Mouse (Mus musculus) stomach, embryonic 14.5 days (tissue): Measurements from ENCODE around the gene Psmd11. TPM values are rescaled to one million over a fixed set of nuclear protein-coding genes. Genes with fewer than 3 reads are reported as not detected.

Source experiments
- ATAC-seq: fragments of 200-750 bp; cut with Nextera tagmentation; 2 replicates; pipeline ENCODE4 v1.8.0; 2017; ENCODE audit warnings: low read depth, moderate TSS enrichment; ENCODE audit not compliant: insufficient number of reproducible peaks, insufficient read depth, low FRiP score
- H3K27ac ChIP-seq: fragments of 300-500 bp; sonication (generic); 2 replicates; pipeline ENCODE4 v1.5.1; 2014; ENCODE audit warnings: mild to moderate bottlenecking, low read length, moderate library complexity, mixed read lengths
- H3K27me3 ChIP-seq: fragments of 300-500 bp; sonication (generic); 2 replicates; pipeline ENCODE4 v1.6.1; 2014; ENCODE audit warnings: low read length, control low read depth, mixed read lengths; ENCODE audit not compliant: control insufficient read depth, insufficient read depth
- H3K36me3 ChIP-seq: fragments of 300-500 bp; sonication (generic); 2 replicates; pipeline ENCODE4 v1.6.1; 2014; ENCODE audit warnings: mild to moderate bottlenecking, control low read depth, low read length, moderate library complexity, mixed read lengths; ENCODE audit not compliant: control insufficient read depth, insufficient read depth
- H3K4me1 ChIP-seq: fragments of 300-500 bp; sonication (generic); 2 replicates; pipeline ENCODE4 v1.6.1; 2014; ENCODE audit warnings: low read length, control low read depth, mixed read lengths; ENCODE audit not compliant: control insufficient read depth, insufficient read depth
- H3K4me2 ChIP-seq: fragments of 300-500 bp; sonication (generic); replicated peaks from 2 replicates; pipeline ENCODE4 v1.6.1; 2014; ENCODE audit warnings: low read depth, low read length, control low read depth
- H3K4me3 ChIP-seq: fragments of 300-500 bp; sonication (generic); 2 replicates; pipeline ENCODE4 v1.5.1; 2014; ENCODE audit warnings: low read depth, low read length, control low read depth
- H3K9ac ChIP-seq: fragments of 300-500 bp; sonication (generic); replicated peaks from 2 replicates; pipeline ENCODE4 v1.6.1; 2014; ENCODE audit warnings: low read depth, mild to moderate bottlenecking, control low read depth, low read length, moderate library complexity, mixed read lengths
- H3K9me3 ChIP-seq: fragments of 300-500 bp; sonication (generic); 2 replicates; pipeline ENCODE4 v1.6.1; 2016; ENCODE audit warnings: low read depth, low read length, control low read depth; ENCODE audit not compliant: control insufficient read depth
- WGBS: fragments of 180-500 bp; shearing (Covaris S2); extraction: QIAGEN DNeasy Blood & Tissue Kit; methylation state at CpG from one replicate; pipeline ENCODE4 v1.1.7; 2014; 5-methylcytosine and 5-hydroxymethylcytosine counted together
- polyA plus RNA-seq: library from polyadenylated mRNA; unstranded; fragments of >200 nt; fragmentation: Nextera tagmentation; extraction: Ambion mirVana; gene quantifications from 2 replicates; pipeline ENCODE4 v1.2.1, GENCODE M21; 2014

The Psmd11 gene
- polyA plus RNA-seq, 1 experiment from 2014 or later: 278 TPM

- H3K9ac ChIP-seq: no peak overlapping the region
- ATAC-seq: no peak
- H3K27me3 ChIP-seq: no peaks in the 10 kb centered on the region
- H3K4me2 ChIP-seq: no peak overlapping the region
- no peak overlapping the region for H3K4me3 ChIP-seq
- no peaks in the 10 kb centered on the region for H3K36me3 ChIP-seq
- H3K27ac ChIP-seq: no peak overlapping the region
- no peaks in the 10 kb centered on the region for H3K9me3 ChIP-seq
- WGBS: 77% methylated on average over 13 of the region's 13 CpGs
- peaks cover 8% of the 10 kb centered on the region for H3K4me1 ChIP-seq
These were observed 53.1 kb downstream of the Psmd11 start for GRCm38 (mm10) chr11:80481409-80482050.

DNA sequence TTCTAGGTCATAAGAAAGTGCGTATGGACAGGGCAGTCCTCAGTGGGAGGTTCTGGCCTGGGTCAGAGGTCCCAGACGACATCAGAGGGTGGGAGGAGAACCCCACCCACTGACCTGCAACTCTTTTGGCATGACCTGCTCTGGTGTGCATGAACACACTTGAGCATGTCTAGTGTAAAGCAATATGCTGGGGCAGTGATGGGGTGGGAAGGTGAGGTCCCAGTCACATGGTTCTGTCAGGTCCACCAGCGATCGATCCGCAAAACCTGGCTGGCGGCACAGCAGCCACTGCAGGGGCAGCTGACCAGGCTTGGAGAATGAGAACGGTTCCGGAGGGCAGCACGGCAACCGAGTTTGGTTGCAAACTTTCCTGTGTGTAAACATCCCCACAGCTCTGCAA is 53.9 kb downstream of the Psmd11 start:
- 74% methylated on average over 10 of the region's 10 CpGs for WGBS
- Histone ChIP-seq H3K4me2 (no peak overlapping the region), H3K9ac (no peak overlapping the region), H3K4me3 (no peak overlapping the region), H3K27me3 (no peaks in the 10 kb centered on the region), H3K27ac (no peak overlapping the region), H3K4me1 (peaks cover 8% of the 10 kb centered on the region), H3K9me3 (no peaks in the 10 kb centered on the region), H3K36me3 (no peaks in the 10 kb centered on the region)
- ATAC-seq: no peak

- Histone ChIP-seq H3K4me1 (peaks cover 3% of the 10 kb centered on the region), H3K27me3 (no peaks in the 10 kb centered on the region), H3K4me3 (no peak overlapping the region), H3K4me2 (no peak overlapping the region), H3K36me3 (no peaks in the 10 kb centered on the region), H3K27ac (no peak overlapping the region), H3K9ac (no peak overlapping the region), H3K9me3 (no peaks in the 10 kb centered on the region)
- 76% methylated on average over 7 of the region's 7 CpGs for WGBS
- no peak for ATAC-seq
These were observed 54.5 kb downstream of the Psmd11 start for GRCm38 (mm10) chr11:80482921-80483320.

DNA sequence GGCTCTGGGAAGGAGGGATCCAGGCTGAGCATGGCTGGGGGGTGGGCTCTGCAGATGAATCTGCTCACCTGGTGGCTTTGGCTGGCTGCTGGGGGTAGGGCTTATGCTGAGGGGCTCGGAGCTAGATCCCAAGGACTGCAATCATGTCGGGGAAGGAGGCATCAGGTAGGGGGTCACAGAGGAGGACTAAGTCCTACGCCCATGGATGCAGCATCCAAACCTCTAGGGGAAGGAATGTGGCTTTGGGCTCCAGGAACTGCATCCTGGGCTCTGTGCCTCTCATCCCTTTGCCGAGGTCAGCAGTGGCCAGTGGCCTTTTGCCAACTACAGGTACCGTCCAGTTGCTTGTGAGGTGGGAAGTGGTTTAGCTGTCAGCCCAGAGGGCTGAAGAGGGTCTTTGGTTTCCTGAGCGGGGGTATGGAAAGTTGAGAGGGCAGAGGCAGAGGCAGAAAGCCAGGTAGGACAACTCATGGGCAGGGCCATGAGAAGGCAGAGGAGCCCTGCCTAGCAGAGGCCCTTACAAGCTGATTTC is 55.2 kb downstream of the Psmd11 start:
- WGBS: 77% methylated on average over 6 of the region's 6 CpGs
- Histone ChIP-seq H3K27me3 (no peaks in the 10 kb centered on the region), H3K4me1 (no peaks in the 10 kb centered on the region)

GRCm38 (mm10) chr11:80484191-80484791 is 55.9 kb downstream of the Psmd11 start:
- H3K27me3 ChIP-seq: no peaks in the 10 kb centered on the region
- ATAC-seq: no peak
- H3K36me3 ChIP-seq: no peaks in the 10 kb centered on the region
- no peak overlapping the region for H3K27ac ChIP-seq
- no peak overlapping the region for H3K4me3 ChIP-seq
- H3K4me1 ChIP-seq: no peaks in the 10 kb centered on the region
- H3K4me2 ChIP-seq: no peak overlapping the region
- H3K9me3 ChIP-seq: no peaks in the 10 kb centered on the region
- WGBS: 50% methylated on average over 12 of the region's 12 CpGs
- no peak overlapping the region for H3K9ac ChIP-seq

More for the DNA sequence above, 55.2 kb downstream of the Psmd11 start:
- Histone ChIP-seq H3K9me3 (no peaks in the 10 kb centered on the region), H3K27ac (no peak overlapping the region), H3K9ac (no peak overlapping the region), H3K4me3 (no peak overlapping the region), H3K4me2 (no peak overlapping the region), H3K36me3 (no peaks in the 10 kb centered on the region)
- no peak for ATAC-seq

DNA sequence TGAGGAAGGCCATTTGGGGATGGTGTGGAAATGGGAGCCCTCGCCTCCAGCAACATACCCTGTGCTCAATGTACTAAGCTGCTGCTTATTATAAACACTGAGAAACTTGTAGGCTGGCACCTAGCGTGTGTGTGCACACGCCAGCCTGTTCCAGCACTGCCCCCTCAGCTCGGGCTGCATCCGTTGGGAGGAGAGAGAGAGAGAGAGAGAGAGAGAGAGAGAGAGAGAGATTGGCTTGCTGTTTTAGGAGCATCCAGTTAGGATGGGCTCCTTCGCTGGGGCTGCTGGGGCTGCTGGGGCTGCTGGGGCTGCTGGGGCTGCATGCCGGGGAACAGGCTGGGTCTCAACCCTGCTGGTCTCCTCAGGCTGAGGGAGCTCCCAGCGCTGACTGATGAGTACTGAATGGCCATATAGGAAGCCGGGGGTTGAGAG is 56.7 kb downstream of the Psmd11 start:
- Histone ChIP-seq H3K4me3 (no peak overlapping the region), H3K9ac (no peak overlapping the region), H3K9me3 (no peaks in the 10 kb centered on the region), H3K27ac (no peak overlapping the region), H3K4me1 (no peaks in the 10 kb centered on the region), H3K36me3 (no peaks in the 10 kb centered on the region), H3K4me2 (no peak overlapping the region), H3K27me3 (no peaks in the 10 kb centered on the region)
- ATAC-seq: no peak
- 66% methylated on average over 9 of the region's 9 CpGs for WGBS

DNA sequence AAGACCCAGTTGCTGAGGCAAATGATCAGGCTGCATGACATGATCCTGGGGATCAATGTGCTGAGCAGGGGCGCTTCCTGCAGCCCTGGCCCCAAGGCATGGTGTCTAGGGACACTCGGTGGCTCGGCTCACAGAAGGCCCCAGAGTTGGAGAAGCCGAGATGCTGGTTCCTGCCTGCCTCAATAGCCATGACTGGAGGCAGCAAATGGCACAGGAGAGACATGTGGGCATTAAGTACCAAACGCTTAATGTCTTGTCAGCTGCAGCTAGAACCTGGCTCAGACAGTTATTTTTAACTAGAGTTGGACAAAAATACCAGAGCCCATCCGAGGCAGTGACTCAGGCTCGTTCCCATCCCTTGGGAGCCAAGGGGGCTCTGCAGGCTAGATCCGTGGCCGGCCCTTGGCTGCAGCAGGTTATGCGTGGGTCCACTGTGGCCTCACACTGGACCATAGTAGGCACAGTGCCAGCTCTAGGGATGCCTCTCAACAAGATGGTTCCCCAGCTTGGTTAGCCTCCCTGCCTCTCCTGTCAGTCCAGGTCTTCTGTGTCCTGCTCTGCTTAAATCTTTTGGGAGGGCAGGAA is 57.3 kb downstream of the Psmd11 start:
- no peaks in the 10 kb centered on the region for H3K36me3 ChIP-seq
- no peak overlapping the region for H3K4me2 ChIP-seq
- no peak overlapping the region for H3K4me3 ChIP-seq
- H3K9ac ChIP-seq: no peak overlapping the region
- 84% methylated on average over 10 of the region's 10 CpGs for whole genome bisulfite sequencing
- H3K27ac ChIP-seq: no peak overlapping the region
- no peaks in the 10 kb centered on the region for H3K27me3 ChIP-seq
- H3K4me1 ChIP-seq: no peaks in the 10 kb centered on the region
- H3K9me3 ChIP-seq: no peaks in the 10 kb centered on the region
- no peak for ATAC-seq

DNA sequence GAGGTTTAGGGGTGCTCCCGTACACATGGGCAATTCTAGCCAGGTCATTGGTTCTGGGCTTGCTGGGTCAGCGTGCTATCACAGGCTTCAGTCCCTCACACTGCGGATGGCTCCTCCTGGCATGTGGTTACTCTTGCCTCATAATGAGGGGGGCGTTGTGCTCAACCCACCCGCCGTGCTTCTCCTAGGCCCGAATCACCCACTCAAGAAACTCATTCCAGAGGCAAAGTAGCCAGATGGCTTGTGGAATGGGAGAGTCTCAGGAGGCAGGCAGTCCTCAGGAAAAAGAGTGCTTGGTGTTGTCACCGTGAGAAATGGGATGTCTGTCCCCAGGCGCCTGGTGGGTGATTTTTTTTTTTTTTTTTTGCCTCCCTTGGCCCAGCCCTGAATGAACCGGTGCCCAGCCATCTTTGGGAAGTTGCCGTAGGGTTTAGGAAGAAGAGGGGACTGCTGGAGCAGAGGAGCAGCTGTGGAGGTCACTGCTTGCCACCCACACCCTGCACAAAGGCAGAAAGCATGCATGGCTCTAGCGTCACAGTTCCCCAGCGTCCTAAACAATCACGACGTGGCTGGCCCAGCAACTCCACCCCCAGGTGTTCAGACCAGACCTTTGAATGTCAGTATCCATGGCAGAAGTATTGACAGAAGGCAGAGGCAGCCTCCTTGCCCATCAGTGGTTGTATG is 59.6 kb downstream of the Psmd11 start:
- Histone ChIP-seq H3K9me3 (no peaks in the 10 kb centered on the region), H3K36me3 (no peaks in the 10 kb centered on the region), H3K27ac (no peak overlapping the region), H3K4me1 (no peaks in the 10 kb centered on the region), H3K4me2 (no peak overlapping the region), H3K27me3 (no peaks in the 10 kb centered on the region), H3K4me3 (no peak overlapping the region), H3K9ac (no peak overlapping the region)
- no peak for ATAC-seq
- 75% methylated on average over 15 of the region's 15 CpGs for WGBS
